Mouse (Mus musculus): ENCODE results near the gene Aqp11.

Gene Aqp11

GRCm38 (mm10) chr7:97709204-97709603, 28.9 kb downstream of the Aqp11 start:
- no peak for DNase-seq (ENCODE audit: low spot score in 2 of 2)

GRCm38 (mm10) chr7:97707809-97708208, 30.3 kb downstream of the Aqp11 start:
- no peak for DNase-seq (ENCODE audit: low spot score in 2 of 2)

DNA sequence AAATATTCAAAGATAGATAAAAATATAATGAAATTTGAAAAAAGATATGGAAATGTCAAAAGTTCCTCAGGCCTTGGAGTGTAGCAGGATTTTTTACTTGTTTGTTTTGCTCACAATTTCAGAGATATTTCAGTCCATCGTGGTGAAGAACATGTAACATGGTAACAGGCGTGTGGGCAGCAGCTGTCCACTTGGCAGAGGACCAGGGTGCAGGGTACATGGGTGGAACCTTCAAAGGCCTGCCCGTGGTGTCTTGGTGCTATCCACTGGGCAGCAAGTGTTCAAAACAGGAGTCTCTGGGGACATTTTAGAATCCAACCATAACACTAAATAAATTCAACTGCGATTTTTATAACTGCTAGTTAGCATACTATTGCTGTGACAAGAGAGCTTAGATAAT, 31.0 kb downstream of the Aqp11 start:
- DNase-seq (ENCODE audit: low spot score in 2 of 2) = no peak

GRCm38 (mm10) chr7:97701106-97701505, 37.0 kb downstream of the Aqp11 start:
- no peak for DNase-seq (ENCODE audit: low spot score in 2 of 2)

GRCm38 (mm10) chr7:97700173-97700572, 37.9 kb downstream of the Aqp11 start:
- DNase-seq (ENCODE audit: low spot score in 2 of 2) = no peak

DNA sequence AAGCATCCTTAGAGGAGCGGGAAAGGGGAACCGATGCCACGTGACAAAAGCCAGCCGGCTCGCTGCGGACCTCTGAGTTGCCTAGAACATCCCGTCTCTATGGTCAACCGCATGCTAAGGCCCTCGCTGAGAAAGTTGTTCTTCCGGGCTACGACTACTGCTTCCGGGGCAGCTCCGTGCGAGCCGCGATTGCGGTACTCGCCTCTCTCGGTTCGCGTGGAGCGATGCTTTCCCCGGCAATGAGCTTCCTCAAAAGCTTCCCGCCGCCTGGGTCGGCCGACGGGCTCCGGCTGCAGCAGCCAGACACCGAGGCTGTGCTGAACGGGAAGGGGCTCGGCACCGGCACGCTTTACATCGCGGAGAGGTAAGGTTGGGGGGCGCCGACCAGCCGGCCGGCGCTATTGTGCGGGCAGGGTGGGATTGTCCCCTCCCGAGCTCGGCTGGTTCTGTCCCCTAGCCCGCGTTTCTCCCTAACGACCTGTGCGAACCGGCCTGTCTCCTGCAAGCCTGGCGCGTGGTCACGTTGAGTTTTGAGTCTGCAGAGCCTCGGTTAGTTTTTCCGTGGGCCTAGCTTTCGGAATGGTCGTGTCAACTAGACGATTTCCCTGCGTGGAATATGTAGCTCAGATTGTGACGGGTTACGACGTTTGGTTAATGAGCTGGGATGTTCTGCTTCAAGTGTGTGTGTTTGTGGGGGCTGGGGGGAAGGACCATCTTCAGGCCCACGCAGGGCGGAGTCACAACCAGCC, 41.4 kb downstream of the Aqp11 start, which contains the start of gene Clns1a:
TSS of gene Clns1a (plus strand) at position 129 of the 749 bp plus-strand sequence.
- peak; percentile 84 to 92 for DNase-seq (ENCODE audit: low spot score in 2 of 2)

GRCm38 (mm10) chr7:97696133-97696505, 42.0 kb downstream of the Aqp11 start:
- DNase-seq (ENCODE audit: low spot score in 2 of 2) = no peak

DNA sequence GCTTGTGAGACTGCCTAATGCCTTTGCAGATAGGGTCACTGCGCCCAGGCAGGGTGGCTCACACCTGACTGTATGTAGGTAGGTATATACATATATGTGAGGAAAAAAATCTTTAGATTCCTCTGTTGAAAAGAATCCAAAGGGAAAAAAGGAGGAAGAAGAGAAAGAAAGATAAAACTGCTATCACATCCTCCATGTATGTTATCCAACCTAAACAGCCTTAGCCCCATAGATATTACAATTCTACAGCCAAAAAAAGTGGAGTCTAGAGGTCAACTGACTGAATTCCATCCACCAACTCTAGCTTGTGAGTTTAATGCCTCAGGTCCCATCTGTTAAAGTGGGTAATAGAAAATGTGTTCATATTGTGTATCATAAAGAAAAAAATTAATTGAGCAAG, 42.6 kb downstream of the Aqp11 start:
- no peak for DNase-seq (ENCODE audit: low spot score in 2 of 2)

DNA sequence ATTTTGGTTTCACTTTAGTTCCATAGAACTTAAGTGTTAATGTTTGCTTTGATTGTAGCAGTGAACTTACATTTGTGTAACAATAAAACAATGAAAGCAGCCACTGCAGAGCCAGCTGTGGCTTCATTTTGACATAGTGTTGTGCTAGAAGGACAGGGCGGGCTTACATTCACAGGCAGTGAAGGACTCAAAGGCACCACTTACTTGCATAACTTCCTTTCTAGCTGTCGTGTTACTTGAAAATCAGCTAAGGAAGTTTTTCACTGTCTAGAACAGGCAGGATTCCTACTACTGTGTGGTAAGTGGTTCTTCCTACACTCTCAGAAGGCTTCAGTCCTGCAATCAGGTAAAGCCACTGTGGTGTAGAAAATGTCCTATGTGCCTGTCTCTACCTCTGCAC, 50.3 kb downstream of the Aqp11 start:
- no peak for DNase-seq (ENCODE audit: low spot score in 2 of 2)

DNA sequence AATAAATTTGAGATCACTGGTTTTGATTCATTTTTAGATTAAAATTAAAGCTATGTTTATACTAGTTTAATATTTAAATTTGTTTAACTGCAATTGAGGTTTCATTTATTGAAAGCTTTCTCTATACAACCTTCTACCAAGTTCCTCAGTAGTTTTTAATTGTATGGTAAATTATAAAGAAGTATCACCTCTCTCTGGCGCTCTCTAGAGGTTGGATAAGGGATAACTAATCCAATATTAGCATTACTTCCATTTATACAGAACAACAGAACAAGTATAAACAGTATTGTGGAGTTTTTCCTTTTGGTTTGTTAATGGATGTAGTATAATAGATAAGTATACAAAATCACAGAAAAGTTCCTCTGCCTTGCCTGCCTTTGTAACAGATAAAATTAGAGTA, 58.9 kb downstream of the Aqp11 start:
- DNase-seq (ENCODE audit: low spot score in 2 of 2) = no peak
